Mouse (Mus musculus): ENCODE data around the gene Mrpl35. TPM values are rescaled to one million over a fixed set of nuclear protein-coding genes. Genes with fewer than 3 reads are reported as not detected.
"Not testable (repeated sequence)": the region's sequence is repeated elsewhere in the genome, so short reads cannot be mapped to it uniquely, and the experiment has no call there.

The Mrpl35 gene
- 61.2 and 69.7 TPM in 2 replicates for polyA plus RNA-seq (2016; fragmentation: Nextera tagmentation; extraction: Ambion mirVana)

- DNase-seq (ENCODE audit: low spot score): no peak
- no peak within 1 kb of the TSS for H3K4me3 ChIP-seq
- H3K36me3 ChIP-seq: no peaks in the 10 kb centered on the region
- WGBS: 50% methylated on average over 1 of the region's 1 CpGs
- H3K4me1 ChIP-seq (replicated peaks): peaks cover 12% of the 10 kb centered on the region
- H3K27ac ChIP-seq: no peak within 1 kb of the TSS
- H3K9me3 ChIP-seq: no peaks in the 10 kb centered on the region
- 0 out of 2 replicates have a peak, but pooled peaks cover 3% of the 10 kb centered on the region for H3K27me3 ChIP-seq (ENCODE audit: insufficient read depth, poor library complexity, severe bottlenecking)
Observed at GRCm38 (mm10) chr6:71826869-71827268, at the start of gene Mrpl35. TSS of gene Mrpl35 (minus strand) at chr6:71826969.

GRCm38 (mm10) chr6:71871396-71871795 lies 44.6 kb upstream of the Mrpl35 start:
- Histone ChIP-seq H3K27ac (no peak overlapping the region), H3K4me3 (no peak overlapping the region), H3K36me3 (peaks cover 93% of the 10 kb centered on the region), H3K4me1 (replicated peaks) (no peaks in the 10 kb centered on the region), H3K27me3 (ENCODE audit: insufficient read depth, poor library complexity, severe bottlenecking) (no peaks in the 10 kb centered on the region), H3K9me3 (no peaks in the 10 kb centered on the region)
- no peak for DNase-seq (ENCODE audit: low spot score)
- 96% methylated on average over 9 of the region's 9 CpGs for WGBS

- Histone ChIP-seq H3K27me3 (ENCODE audit: insufficient read depth, poor library complexity, severe bottlenecking) (no peaks in the 10 kb centered on the region), H3K36me3 (peaks cover 94% of the 10 kb centered on the region), H3K9me3 (0 out of 2 replicates have a peak, but pooled peaks cover 2% of the 10 kb centered on the region), H3K4me3 (no peak overlapping the region), H3K27ac (no peak overlapping the region), H3K4me1 (replicated peaks) (no peaks in the 10 kb centered on the region)
- no peak for DNase-seq (ENCODE audit: low spot score)
- WGBS: 95% methylated on average over 1 of the region's 1 CpGs
Observed at GRCm38 (mm10) chr6:71868809-71869208, 42.0 kb upstream of the Mrpl35 start.

GRCm38 (mm10) chr6:71867751-71868150 lies 41.0 kb upstream of the Mrpl35 start:
- no peaks in the 10 kb centered on the region for H3K27me3 ChIP-seq (ENCODE audit: insufficient read depth, poor library complexity, severe bottlenecking)
- DNase-seq (ENCODE audit: low spot score): no peak
- H3K27ac ChIP-seq: no peak overlapping the region
- H3K4me3 ChIP-seq: no peak overlapping the region
- H3K4me1 ChIP-seq (replicated peaks): no peaks in the 10 kb centered on the region
- 0 out of 2 replicates have a peak, but pooled peaks cover 2% of the 10 kb centered on the region for H3K9me3 ChIP-seq
- H3K36me3 ChIP-seq: peaks cover 94% of the 10 kb centered on the region
- 92% methylated on average over 2 of the region's 2 CpGs for WGBS

GRCm38 (mm10) chr6:71846906-71847305 lies 20.1 kb upstream of the Mrpl35 start:
- not testable (repeated sequence) for H3K4me1 ChIP-seq (replicated peaks); H3K9me3 ChIP-seq; DNase-seq (ENCODE audit: low spot score); H3K27me3 ChIP-seq (ENCODE audit: insufficient read depth, poor library complexity, severe bottlenecking); H3K27ac ChIP-seq; H3K4me3 ChIP-seq
- peaks cover 76% of the 10 kb centered on the region for H3K36me3 ChIP-seq
- 96% methylated on average over 6 of the region's 6 CpGs for WGBS

GRCm38 (mm10) chr6:71840597-71841290 lies 14.0 kb upstream of the Mrpl35 start:
- no peak overlapping the region for H3K27ac ChIP-seq
- no peak overlapping the region for H3K4me3 ChIP-seq
- no peaks in the 10 kb centered on the region for H3K4me1 ChIP-seq (replicated peaks)
- 98% methylated on average over 1 of the region's 1 CpGs for WGBS
- no peaks in the 10 kb centered on the region for H3K27me3 ChIP-seq (ENCODE audit: insufficient read depth, poor library complexity, severe bottlenecking)
- H3K9me3 ChIP-seq: no peaks in the 10 kb centered on the region
- DNase-seq (ENCODE audit: low spot score): no peak
- peaks cover 47% of the 10 kb centered on the region for H3K36me3 ChIP-seq

- Histone ChIP-seq H3K9me3 (no peaks in the 10 kb centered on the region), H3K4me3 (no peak overlapping the region), H3K27me3 (ENCODE audit: insufficient read depth, poor library complexity, severe bottlenecking) (no peaks in the 10 kb centered on the region), H3K36me3 (peaks cover 47% of the 10 kb centered on the region), H3K4me1 (replicated peaks) (no peaks in the 10 kb centered on the region), H3K27ac (no peak overlapping the region)
- no peak for DNase-seq (ENCODE audit: low spot score)
Observed at GRCm38 (mm10) chr6:71839815-71840214, 13.0 kb upstream of the Mrpl35 start.

GRCm38 (mm10) chr6:71836811-71837210 lies 10.0 kb upstream of the Mrpl35 start:
- H3K4me1 ChIP-seq (replicated peaks): peaks cover 11% of the 10 kb centered on the region
- no peak overlapping the region for H3K4me3 ChIP-seq
- no peak for DNase-seq (ENCODE audit: low spot score)
- peaks cover 50% of the 10 kb centered on the region for H3K36me3 ChIP-seq
- WGBS: 83% methylated on average over 2 of the region's 2 CpGs
- no peak overlapping the region for H3K27ac ChIP-seq
- no peaks in the 10 kb centered on the region for H3K27me3 ChIP-seq (ENCODE audit: insufficient read depth, poor library complexity, severe bottlenecking)
- no peaks in the 10 kb centered on the region for H3K9me3 ChIP-seq

- Histone ChIP-seq H3K9me3 (no peaks in the 10 kb centered on the region), H3K4me3 (peak overlapping the region; percentile 93), H3K27ac (peak overlapping the region; percentile 96), H3K27me3 (ENCODE audit: insufficient read depth, poor library complexity, severe bottlenecking) (no peaks in the 10 kb centered on the region), H3K4me1 (replicated peaks) (peaks cover 13% of the 10 kb centered on the region), H3K36me3 (peaks cover 29% of the 10 kb centered on the region)
- WGBS: under 1% methylated on average over 21 of the region's 21 CpGs
- peak; percentile 95 for DNase-seq (ENCODE audit: low spot score)
Observed at GRCm38 (mm10) chr6:71831581-71831960, 4.8 kb upstream of the Mrpl35 start.

GRCm38 (mm10) chr6:71830690-71831580 lies 4.2 kb upstream of the Mrpl35 start, which contains the start of gene Immt:
TSS of gene Immt (plus strand) at chr6:71831331.
- peak within 1 kb of the TSS; percentile 96 for H3K27ac ChIP-seq
- WGBS: under 1% methylated on average over 64 of the region's 64 CpGs
- peak; percentile 97 for DNase-seq (ENCODE audit: low spot score)
- H3K4me3 ChIP-seq: peak within 1 kb of the TSS; percentile 93
- no peaks in the 10 kb centered on the region for H3K27me3 ChIP-seq (ENCODE audit: insufficient read depth, poor library complexity, severe bottlenecking)
- H3K4me1 ChIP-seq (replicated peaks): peaks cover 13% of the 10 kb centered on the region
- no peaks in the 10 kb centered on the region for H3K9me3 ChIP-seq
- H3K36me3 ChIP-seq: peaks cover 24% of the 10 kb centered on the region

GRCm38 (mm10) chr6:71829768-71830167 lies 3.0 kb upstream of the Mrpl35 start:
- H3K4me3 ChIP-seq: no peak overlapping the region
- 90% methylated on average over 9 of the region's 9 CpGs for WGBS
- peaks cover 13% of the 10 kb centered on the region for H3K4me1 ChIP-seq (replicated peaks)

GRCm38 (mm10) chr6:71823961-71824360 lies 2.8 kb downstream of the Mrpl35 start:
- DNase-seq (ENCODE audit: low spot score): no peak
- WGBS: 30% methylated on average over 3 of the region's 3 CpGs

More at GRCm38 (mm10) chr6:71829768-71830167, 3.0 kb upstream of the Mrpl35 start:
- Histone ChIP-seq H3K27ac (no peak overlapping the region), H3K36me3 (peaks cover 12% of the 10 kb centered on the region), H3K9me3 (no peaks in the 10 kb centered on the region), H3K27me3 (ENCODE audit: insufficient read depth, poor library complexity, severe bottlenecking) (0 out of 2 replicates have a peak, but pooled peaks cover 3% of the 10 kb centered on the region)
- DNase-seq (ENCODE audit: low spot score): no peak

More at GRCm38 (mm10) chr6:71823961-71824360, 2.8 kb downstream of the Mrpl35 start:
- Histone ChIP-seq H3K4me1 (replicated peaks) (peaks cover 9% of the 10 kb centered on the region; the same call in 1 of the 2 replicates), H3K4me3 (peak overlapping the region; percentile 67), H3K9me3 (no peaks in the 10 kb centered on the region), H3K27ac (peak overlapping the region; percentile 82), H3K27me3 (ENCODE audit: insufficient read depth, poor library complexity, severe bottlenecking) (0 out of 2 replicates have a peak, but pooled peaks cover 3% of the 10 kb centered on the region), H3K36me3 (peaks cover 4% of the 10 kb centered on the region; the same call in 1 of the 2 replicates)

All from hindbrain, embryonic 10.5 days (tissue).